Mouse (Mus musculus) small intestine, adult 2 months (tissue): ENCODE data around the gene Insm2.

Experiments
- CTCF ChIP-seq: fragments of 200-500 bp; IDR thresholded peaks from 2 replicates; pipeline ENCODE4 v1.5.1; 2012; ENCODE audit warnings: low read depth, mild to moderate bottlenecking, control low read depth, inconsistent platforms, low read length, moderate library complexity, mixed read lengths; ENCODE audit not compliant: insufficient replicate concordance, insufficient read length; ENCODE audit errors: extremely low read depth
- POLR2A ChIP-seq: fragments of 200-500 bp; IDR thresholded peaks from 2 replicates; pipeline ENCODE4 v1.6.1; 2012; ENCODE audit warnings: low read depth, mild to moderate bottlenecking, control low read depth, inconsistent platforms, low read length, moderate library complexity

DNA sequence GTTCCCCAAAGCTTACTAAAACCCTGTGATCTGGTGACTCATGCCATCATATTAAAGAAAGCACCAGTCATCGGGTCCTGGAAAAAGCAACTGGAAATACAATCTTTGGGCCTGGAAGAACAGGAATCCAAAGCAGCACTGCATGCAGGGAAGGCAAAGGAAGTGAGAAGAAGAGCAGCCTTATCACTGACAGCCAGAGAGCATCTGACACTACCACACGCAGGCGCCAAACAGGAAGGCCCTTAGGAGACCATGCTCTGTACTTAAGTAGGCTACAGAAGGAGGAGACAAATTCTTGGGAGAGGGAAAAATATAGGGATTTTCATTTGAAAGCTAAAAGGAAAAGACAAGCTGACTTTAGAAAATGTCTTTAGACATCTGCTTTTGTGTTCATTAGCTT is 5.2 kb downstream of the Insm2 start:
- TF ChIP-seq CTCF (no peak), POLR2A (no peak)
